Mouse (Mus musculus): Measurements from ENCODE around the gene Pgpep1. TPM values are rescaled to one million over a fixed set of nuclear protein-coding genes. Genes with fewer than 3 reads are reported as not detected.

Gene Pgpep1
- polyA plus RNA-seq, 1 experiment from 2014 or later: 76.5 TPM

GRCm38 (mm10) chr8:70609849-70610795 is 50.1 kb downstream of the Pgpep1 start:
- under 1% methylated on average over 41 of the region's 45 CpGs for WGBS
- Histone ChIP-seq H3K9ac (peak overlapping the region; percentile 36), H3K4me2 (peak overlapping the region; percentile 83), H3K4me3 (peak overlapping the region; percentile 37), H3K9me3 (no peaks in the 10 kb centered on the region), H3K27me3 (no peaks in the 10 kb centered on the region), H3K4me1 (replicated peaks) (peaks cover 58% of the 10 kb centered on the region), H3K27ac (replicated peaks) (peak overlapping the region; percentile 83), H3K36me3 (no peaks in the 10 kb centered on the region)
- peak; percentile 31; the same call in 1 of the 2 replicates for ATAC-seq (ENCODE audit: low FRiP score, low read depth)

- H3K4me1 ChIP-seq (replicated peaks): peaks cover 64% of the 10 kb centered on the region
- peak; percentile 47 for ATAC-seq (ENCODE audit: low FRiP score, low read depth)
- WGBS: under 1% methylated on average over 33 of the region's 39 CpGs
Observed at GRCm38 (mm10) chr8:70609368-70609848, 50.8 kb downstream of the Pgpep1 start.

GRCm38 (mm10) chr8:70608749-70609367 is 51.3 kb downstream of the Pgpep1 start, which contains the start of gene Ssbp4:
Ssbp4 (minus strand) TSS chr8:70608872.
- H3K27ac ChIP-seq (replicated peaks): peak within 1 kb of the TSS; percentile 83
- no peaks in the 10 kb centered on the region for H3K36me3 ChIP-seq
- no peaks in the 10 kb centered on the region for H3K27me3 ChIP-seq
- no peaks in the 10 kb centered on the region for H3K9me3 ChIP-seq
- peak within 1 kb of the TSS; percentile 83 for H3K9ac ChIP-seq
- ATAC-seq (ENCODE audit: low FRiP score, low read depth): peak; percentile 9
- 6% methylated on average over 26 of the region's 26 CpGs for whole genome bisulfite sequencing
- peak within 1 kb of the TSS; percentile 83 for H3K4me2 ChIP-seq
- peaks cover 66% of the 10 kb centered on the region for H3K4me1 ChIP-seq (replicated peaks)
- H3K4me3 ChIP-seq: peak within 1 kb of the TSS; percentile 84

More at GRCm38 (mm10) chr8:70609368-70609848, 50.8 kb downstream of the Pgpep1 start:
- Histone ChIP-seq H3K36me3 (no peaks in the 10 kb centered on the region), H3K4me3 (peak overlapping the region; percentile 37), H3K4me2 (peak overlapping the region; percentile 83), H3K27me3 (no peaks in the 10 kb centered on the region), H3K27ac (replicated peaks) (peak overlapping the region; percentile 83), H3K9me3 (no peaks in the 10 kb centered on the region), H3K9ac (peak overlapping the region; percentile 36)

- Histone ChIP-seq H3K27ac (replicated peaks) (peak overlapping the region; percentile 83), H3K4me2 (peak overlapping the region; percentile 83), H3K4me1 (replicated peaks) (peaks cover 66% of the 10 kb centered on the region), H3K9ac (peak overlapping the region; percentile 83), H3K36me3 (no peaks in the 10 kb centered on the region), H3K27me3 (no peaks in the 10 kb centered on the region), H3K9me3 (no peaks in the 10 kb centered on the region), H3K4me3 (peak overlapping the region; percentile 84)
- 1% methylated on average over 84 of the region's 84 CpGs for WGBS
- peak; percentile 15; the same call in 1 of the 2 replicates for ATAC-seq (ENCODE audit: low FRiP score, low read depth)
Observed at GRCm38 (mm10) chr8:70607898-70608748, 52.1 kb downstream of the Pgpep1 start.

- 34% methylated on average over 6 of the region's 6 CpGs for WGBS
- Histone ChIP-seq H3K4me3 (peak overlapping the region; percentile 84), H3K9me3 (no peaks in the 10 kb centered on the region), H3K27me3 (no peaks in the 10 kb centered on the region), H3K4me2 (peak overlapping the region; percentile 83), H3K9ac (peak overlapping the region; percentile 83), H3K4me1 (replicated peaks) (peaks cover 67% of the 10 kb centered on the region), H3K36me3 (0 out of 2 replicates have a peak, but pooled peaks cover 3% of the 10 kb centered on the region), H3K27ac (replicated peaks) (0 out of 2 replicates have a peak overlapping the region, but pooled peaks have one; percentile 83)
- ATAC-seq (ENCODE audit: low FRiP score, low read depth): no peak
Observed at GRCm38 (mm10) chr8:70607603-70607897, 52.6 kb downstream of the Pgpep1 start.

GRCm38 (mm10) chr8:70606780-70607602 is 53.2 kb downstream of the Pgpep1 start:
- Histone ChIP-seq H3K9ac (peak overlapping the region; percentile 83), H3K27me3 (no peaks in the 10 kb centered on the region), H3K4me2 (peak overlapping the region; percentile 83), H3K9me3 (no peaks in the 10 kb centered on the region), H3K27ac (replicated peaks) (no peak overlapping the region), H3K36me3 (0 out of 2 replicates have a peak, but pooled peaks cover 3% of the 10 kb centered on the region), H3K4me1 (replicated peaks) (peaks cover 73% of the 10 kb centered on the region), H3K4me3 (peak overlapping the region; percentile 84)
- 63% methylated on average over 18 of the region's 18 CpGs for WGBS
- no peak for ATAC-seq (ENCODE audit: low FRiP score, low read depth)

- Histone ChIP-seq H3K4me2 (peak overlapping the region; percentile 83; the same call in 1 of the 2 replicates), H3K4me1 (replicated peaks) (peaks cover 75% of the 10 kb centered on the region)
- 88% methylated on average over 9 of the region's 9 CpGs for WGBS
Observed at GRCm38 (mm10) chr8:70605871-70606779, 54.1 kb downstream of the Pgpep1 start.

GRCm38 (mm10) chr8:70604558-70604957 is 55.6 kb downstream of the Pgpep1 start:
- no peak for ATAC-seq (ENCODE audit: low FRiP score, low read depth)
- Histone ChIP-seq H3K4me1 (replicated peaks) (peaks cover 77% of the 10 kb centered on the region), H3K4me2 (no peak overlapping the region), H3K36me3 (0 out of 2 replicates have a peak, but pooled peaks cover 3% of the 10 kb centered on the region), H3K4me3 (no peak overlapping the region), H3K27me3 (no peaks in the 10 kb centered on the region), H3K9ac (no peak overlapping the region), H3K9me3 (no peaks in the 10 kb centered on the region), H3K27ac (replicated peaks) (no peak overlapping the region)
- WGBS: 80% methylated on average over 7 of the region's 7 CpGs

More at GRCm38 (mm10) chr8:70605871-70606779, 54.1 kb downstream of the Pgpep1 start:
- H3K27ac ChIP-seq (replicated peaks): no peak overlapping the region
- H3K36me3 ChIP-seq: 0 out of 2 replicates have a peak, but pooled peaks cover 3% of the 10 kb centered on the region
- H3K4me3 ChIP-seq: 0 out of 2 replicates have a peak overlapping the region, but pooled peaks have one; percentile 84
- 0 out of 2 replicates have a peak overlapping the region, but pooled peaks have one; percentile 21 for H3K9ac ChIP-seq
- no peak for ATAC-seq (ENCODE audit: low FRiP score, low read depth)
- H3K27me3 ChIP-seq: no peaks in the 10 kb centered on the region
- no peaks in the 10 kb centered on the region for H3K9me3 ChIP-seq

- no peaks in the 10 kb centered on the region for H3K27me3 ChIP-seq
Observed at GRCm38 (mm10) chr8:70602139-70602811, 57.9 kb downstream of the Pgpep1 start.

More at GRCm38 (mm10) chr8:70602139-70602811, 57.9 kb downstream of the Pgpep1 start:
- no peak overlapping the region for H3K4me3 ChIP-seq
- no peak overlapping the region for H3K9ac ChIP-seq
- H3K4me1 ChIP-seq (replicated peaks): peaks cover 80% of the 10 kb centered on the region
- no peak for ATAC-seq (ENCODE audit: low FRiP score, low read depth)
- no peak overlapping the region for H3K4me2 ChIP-seq
- 0 out of 2 replicates have a peak, but pooled peaks cover 6% of the 10 kb centered on the region for H3K36me3 ChIP-seq
- no peak overlapping the region for H3K27ac ChIP-seq (replicated peaks)
- H3K9me3 ChIP-seq: no peaks in the 10 kb centered on the region
- 95% methylated on average over 13 of the region's 13 CpGs for WGBS
